Mouse (Mus musculus) adrenal gland, adult 18-20 months (tissue): ENCODE data around the gene Cacnb4. TPM values are rescaled to one million over a fixed set of nuclear protein-coding genes. Genes with fewer than 3 reads are reported as not detected.
A peak's percentile ranks its signal among the peaks of the same experiment; 100 is the strongest.

Experiments used
- DNase-seq, 2 experiments: peaks; one replicate each; pipeline ENCODE4 v3.0.0; 2021 to 2022; ENCODE audit warnings: low spot score in 2 of 2
- total RNA-seq, 2 experiments: library from RNA; stranded (reverse); gene quantifications; 1 replicate in 1 of 2; 2 replicates in 1 of 2; pipeline ENCODE4 v1.2.3; 2021

Cacnb4 gene
- total RNA-seq, 2 experiments from 2014 or later, result 0.23 to 0.61 TPM

- DNase-seq, result no peak
Measured at GRCm38 (mm10) chr2:52425523-52425795, 251.2 kb downstream of the Cacnb4 start.

- DNase-seq, result peak; percentile 99
Measured at GRCm38 (mm10) chr2:52424747-52425522, 251.7 kb downstream of the Cacnb4 start, which contains the start of gene Arl5a. Arl5a (minus strand) TSS chr2:52424901.

- DNase-seq, result no peak
Measured at GRCm38 (mm10) chr2:52424248-52424728, 252.3 kb downstream of the Cacnb4 start.

- DNase-seq, result no peak
Measured at GRCm38 (mm10) chr2:52423611-52424247, 252.9 kb downstream of the Cacnb4 start.

DNA sequence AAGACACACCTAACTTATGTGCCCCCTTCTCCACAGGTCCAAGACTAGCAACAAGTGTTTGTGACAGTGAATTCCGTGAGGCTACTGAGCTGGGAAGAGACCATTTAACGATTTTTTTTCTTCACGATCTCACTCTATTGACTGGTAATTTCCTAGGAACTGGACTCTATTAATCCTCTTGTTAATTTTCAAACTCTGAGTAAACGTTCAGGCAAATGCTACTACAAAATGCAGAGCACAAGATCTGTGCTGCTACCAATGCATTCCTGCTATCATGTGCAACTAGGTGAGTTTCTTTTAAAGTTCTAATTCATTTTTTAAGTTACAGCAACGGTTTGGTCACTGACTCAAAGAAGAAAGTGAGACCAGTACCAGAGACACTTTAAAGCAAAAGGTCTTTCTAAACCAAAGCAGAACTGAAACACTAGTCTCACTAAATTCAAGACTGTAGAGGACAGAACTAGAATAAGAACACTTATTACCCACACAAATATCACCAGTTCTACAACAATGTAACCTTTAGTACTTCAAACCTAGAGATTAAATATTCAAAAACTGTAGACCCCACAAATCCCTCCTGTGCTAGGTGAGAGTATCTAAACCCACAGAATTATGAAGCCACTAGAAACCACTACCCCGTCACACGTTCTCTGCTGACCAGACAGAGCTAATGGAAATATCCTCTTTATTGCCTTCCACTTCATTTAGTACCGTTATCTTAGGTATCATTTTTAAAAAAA is 253.6 kb downstream of the Cacnb4 start:
- DNase-seq, result no peak

- no peak for DNase-seq
Measured at GRCm38 (mm10) chr2:52421197-52421596, 255.4 kb downstream of the Cacnb4 start.

- no peak for DNase-seq
Measured at GRCm38 (mm10) chr2:52420001-52420710, 256.5 kb downstream of the Cacnb4 start.

- DNase-seq, result no peak
Measured at GRCm38 (mm10) chr2:52419295-52419694, 257.3 kb downstream of the Cacnb4 start.

DNA sequence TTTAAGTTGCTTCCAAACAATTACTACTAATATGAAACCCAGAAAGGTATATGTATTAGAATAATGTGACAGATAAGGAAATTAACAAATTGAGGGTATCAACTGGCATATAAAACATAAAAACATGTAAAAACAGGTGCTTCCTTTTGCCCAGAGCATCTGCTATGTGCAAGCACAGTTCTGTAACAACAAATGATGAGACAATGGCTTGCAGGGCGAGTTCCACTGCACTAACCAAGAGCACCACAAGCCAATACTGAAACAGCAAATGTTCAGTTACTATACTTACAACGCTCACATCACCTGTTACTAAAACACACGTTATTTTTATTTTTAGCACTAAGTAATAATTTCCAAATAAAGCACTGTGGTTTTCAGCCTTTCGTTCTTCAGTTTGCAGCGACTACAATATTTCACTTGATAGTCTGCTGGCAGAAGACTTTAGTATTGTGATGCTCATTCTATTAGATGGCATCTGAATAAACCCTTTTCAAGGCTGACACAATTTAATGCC is 264.1 kb downstream of the Cacnb4 start:
- no peak for DNase-seq

DNA sequence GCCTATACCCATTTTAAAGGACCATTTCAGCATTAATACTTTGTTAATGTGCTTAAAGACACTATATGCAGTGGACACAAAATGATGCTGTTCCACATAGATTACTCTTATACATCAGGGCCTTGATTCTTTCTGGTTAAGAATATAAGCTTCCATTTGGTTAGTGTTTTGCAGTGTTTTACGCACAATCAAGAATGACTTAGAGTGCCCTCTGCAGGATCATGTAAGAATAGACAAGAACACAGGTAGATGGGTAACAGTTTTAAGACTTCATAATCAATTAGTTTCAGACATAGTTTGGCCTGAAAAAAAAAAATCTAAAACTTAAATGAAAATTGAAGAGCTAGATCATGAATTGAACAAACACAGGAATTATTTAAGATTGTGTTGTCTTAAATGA is 270.2 kb downstream of the Cacnb4 start:
- DNase-seq, result no peak

GRCm38 (mm10) chr2:52405238-52405637 is 271.4 kb downstream of the Cacnb4 start:
- DNase-seq, result no peak

GRCm38 (mm10) chr2:52394529-52394928 is 282.1 kb downstream of the Cacnb4 start:
- DNase-seq, result no peak

- DNase-seq, result no peak
Measured at GRCm38 (mm10) chr2:52390415-52390975, 286.1 kb downstream of the Cacnb4 start.

DNA sequence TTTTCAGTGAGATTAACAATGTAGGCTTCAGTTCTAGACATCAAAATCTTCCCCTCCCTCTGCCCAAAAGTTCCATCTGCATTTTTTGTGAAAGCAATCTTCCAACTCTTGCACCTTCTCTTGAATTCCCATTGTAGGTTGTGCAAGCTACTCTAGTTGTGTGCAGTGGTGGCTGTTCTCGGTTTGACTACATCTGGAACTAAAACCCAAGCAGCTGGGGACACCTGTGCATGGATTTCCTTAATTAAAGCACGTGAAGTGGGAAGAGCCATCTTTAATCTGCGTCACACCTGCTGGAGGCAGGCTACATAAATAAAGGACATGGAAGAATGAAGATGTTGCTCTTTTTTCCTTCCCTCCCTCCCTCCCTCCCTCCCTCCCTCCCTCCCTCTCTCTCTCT is 286.7 kb downstream of the Cacnb4 start:
- DNase-seq, result no peak

- DNase-seq, result no peak
Measured at GRCm38 (mm10) chr2:52386451-52386850, 290.2 kb downstream of the Cacnb4 start.

GRCm38 (mm10) chr2:52386037-52386436 is 290.6 kb downstream of the Cacnb4 start:
- no peak for DNase-seq

DNA sequence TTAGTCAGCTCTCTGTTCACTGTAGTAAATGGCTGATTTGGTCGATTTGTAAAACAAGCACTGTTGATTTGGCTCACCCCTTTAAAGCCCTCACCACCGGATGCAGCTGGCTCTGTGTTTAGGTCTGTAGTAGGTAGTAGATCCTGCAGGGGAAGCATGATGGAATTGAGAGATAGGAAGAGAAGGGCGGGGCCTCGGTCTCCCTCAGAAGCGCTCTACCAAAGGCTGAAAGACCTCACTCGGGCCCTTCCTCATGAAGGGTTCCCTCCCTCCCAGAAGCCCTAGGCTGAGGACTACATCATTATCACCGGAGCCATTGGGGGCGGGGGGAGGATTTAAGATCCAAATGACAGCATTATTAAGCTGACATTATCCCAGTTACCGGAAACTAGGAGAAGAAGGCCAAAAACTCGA is 297.8 kb downstream of the Cacnb4 start:
- no peak for DNase-seq

DNA sequence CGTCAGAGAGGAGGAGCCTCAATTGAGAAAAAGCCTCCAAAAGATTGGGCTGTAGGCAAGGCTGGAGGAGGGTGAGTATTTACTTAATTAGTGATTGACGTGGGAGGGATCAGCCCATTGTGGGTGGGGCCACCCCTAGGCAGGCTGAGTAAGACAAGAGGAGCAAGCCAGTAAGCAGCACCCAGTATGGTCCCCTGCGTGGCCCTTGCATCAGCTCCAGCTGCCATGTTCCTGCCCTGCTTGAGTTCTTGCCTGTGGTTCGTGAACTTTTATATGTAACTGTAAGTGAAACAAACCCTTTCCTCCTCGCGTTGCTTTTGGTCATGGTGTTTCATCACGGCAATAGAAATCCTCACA is 298.2 kb downstream of the Cacnb4 start, which contains the start of gene Neb:
Gene Neb, minus strand, starts transcription at position 27 of the 357 bp plus-strand sequence.
- DNase-seq, result no peak
